Mouse (Mus musculus) megakaryocyte, embryonic 14.5 days (primary cell): ENCODE measurements around the gene 7420426K07Rik.

Experiments
- FLI1 ChIP-seq: IDR thresholded peaks from 2 replicates; pipeline ENCODE4 v1.6.1; 2012; ENCODE audit warnings: low read length, inconsistent platforms, mixed read lengths
- GATA1 ChIP-seq: IDR thresholded peaks from 3 replicates; pipeline ENCODE4 v1.6.1; 2012; ENCODE audit warnings: mixed read lengths, low read length, inconsistent platforms, borderline replicate concordance

DNA sequence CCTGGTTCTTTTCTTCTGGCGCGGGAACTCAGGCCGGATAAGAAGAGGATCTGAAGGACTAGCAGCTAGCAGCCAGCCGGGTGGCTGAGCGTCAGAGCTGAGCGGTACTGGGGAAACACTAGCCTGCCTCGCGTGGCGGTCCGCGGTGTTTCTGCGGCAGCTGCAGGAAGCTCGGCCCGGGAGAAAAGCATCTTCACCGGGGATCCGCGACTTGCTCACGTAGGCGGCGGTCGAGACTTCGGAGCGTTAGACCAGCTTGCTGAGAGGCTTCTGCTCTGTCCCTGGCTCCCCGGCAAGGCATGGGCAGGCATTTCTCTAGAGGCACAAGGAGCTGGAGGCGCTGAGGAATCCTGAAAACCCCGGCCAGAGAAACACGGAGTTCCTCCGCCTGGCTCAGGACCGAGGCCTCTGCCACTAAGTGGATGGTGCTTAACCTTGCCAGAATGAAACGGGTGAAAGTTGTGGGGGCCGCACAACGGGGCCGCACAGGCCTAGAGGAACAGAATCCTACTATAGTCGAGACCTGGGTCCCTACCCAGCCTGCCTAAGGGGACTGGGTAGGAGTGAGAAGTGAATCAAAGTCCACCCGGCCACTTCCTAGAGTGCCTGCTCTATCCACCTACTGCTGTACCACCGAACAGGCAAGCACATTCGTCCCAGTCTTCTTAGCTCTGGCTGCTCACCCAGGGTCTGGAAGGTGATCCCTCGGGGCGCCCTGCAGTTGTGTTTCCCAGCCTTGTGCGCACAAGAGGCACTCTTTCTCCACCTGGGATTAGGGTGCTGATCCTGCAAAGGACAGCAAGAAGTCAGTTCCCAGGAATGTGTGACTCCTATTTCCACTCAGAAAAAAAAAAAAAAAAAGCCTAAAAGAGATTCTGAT is 49.5 kb downstream of the 7420426K07Rik start:
- TF ChIP-seq GATA1 (no peak), FLI1 (no peak)
